Mouse (Mus musculus) stomach, embryonic 14.5 days (tissue): Measurements from ENCODE around the gene Extl2. TPM values are rescaled to one million over a fixed set of nuclear protein-coding genes. Genes with fewer than 3 reads are reported as not detected.

Experiments used
- ATAC-seq: fragments of 200-750 bp; cut with Nextera tagmentation; 2 replicates; pipeline ENCODE4 v1.8.0; 2017; ENCODE audit warnings: low read depth, moderate TSS enrichment; ENCODE audit not compliant: insufficient number of reproducible peaks, insufficient read depth, low FRiP score
- H3K27ac ChIP-seq: fragments of 300-500 bp; sonication (generic); 2 replicates; pipeline ENCODE4 v1.5.1; 2014; ENCODE audit warnings: mild to moderate bottlenecking, low read length, moderate library complexity, mixed read lengths
- H3K27me3 ChIP-seq: fragments of 300-500 bp; sonication (generic); 2 replicates; pipeline ENCODE4 v1.6.1; 2014; ENCODE audit warnings: low read length, control low read depth, mixed read lengths; ENCODE audit not compliant: control insufficient read depth, insufficient read depth
- H3K36me3 ChIP-seq: fragments of 300-500 bp; sonication (generic); 2 replicates; pipeline ENCODE4 v1.6.1; 2014; ENCODE audit warnings: mild to moderate bottlenecking, control low read depth, low read length, moderate library complexity, mixed read lengths; ENCODE audit not compliant: control insufficient read depth, insufficient read depth
- H3K4me1 ChIP-seq: fragments of 300-500 bp; sonication (generic); 2 replicates; pipeline ENCODE4 v1.6.1; 2014; ENCODE audit warnings: low read length, control low read depth, mixed read lengths; ENCODE audit not compliant: control insufficient read depth, insufficient read depth
- H3K4me2 ChIP-seq: fragments of 300-500 bp; sonication (generic); replicated peaks from 2 replicates; pipeline ENCODE4 v1.6.1; 2014; ENCODE audit warnings: low read depth, low read length, control low read depth
- H3K4me3 ChIP-seq: fragments of 300-500 bp; sonication (generic); 2 replicates; pipeline ENCODE4 v1.5.1; 2014; ENCODE audit warnings: low read depth, low read length, control low read depth
- H3K9ac ChIP-seq: fragments of 300-500 bp; sonication (generic); replicated peaks from 2 replicates; pipeline ENCODE4 v1.6.1; 2014; ENCODE audit warnings: low read depth, mild to moderate bottlenecking, control low read depth, low read length, moderate library complexity, mixed read lengths
- H3K9me3 ChIP-seq: fragments of 300-500 bp; sonication (generic); 2 replicates; pipeline ENCODE4 v1.6.1; 2016; ENCODE audit warnings: low read depth, low read length, control low read depth; ENCODE audit not compliant: control insufficient read depth
- WGBS: fragments of 180-500 bp; shearing (Covaris S2); extraction: QIAGEN DNeasy Blood & Tissue Kit; methylation state at CpG from one replicate; pipeline ENCODE4 v1.1.7; 2014; 5-methylcytosine and 5-hydroxymethylcytosine counted together
- microRNA-seq: library from miRNA; unstranded; fragments of <30 nt; microRNA quantifications from one replicate; pipeline ENCODE4, GENCODE M21; 2016
- polyA plus RNA-seq: library from polyadenylated mRNA; unstranded; fragments of >200 nt; fragmentation: Nextera tagmentation; extraction: Ambion mirVana; gene quantifications from 2 replicates; pipeline ENCODE4 v1.2.1, GENCODE M21; 2014

Gene Extl2
- polyA plus RNA-seq, 1 experiment from 2014 or later, result 28.9 TPM

DNA sequence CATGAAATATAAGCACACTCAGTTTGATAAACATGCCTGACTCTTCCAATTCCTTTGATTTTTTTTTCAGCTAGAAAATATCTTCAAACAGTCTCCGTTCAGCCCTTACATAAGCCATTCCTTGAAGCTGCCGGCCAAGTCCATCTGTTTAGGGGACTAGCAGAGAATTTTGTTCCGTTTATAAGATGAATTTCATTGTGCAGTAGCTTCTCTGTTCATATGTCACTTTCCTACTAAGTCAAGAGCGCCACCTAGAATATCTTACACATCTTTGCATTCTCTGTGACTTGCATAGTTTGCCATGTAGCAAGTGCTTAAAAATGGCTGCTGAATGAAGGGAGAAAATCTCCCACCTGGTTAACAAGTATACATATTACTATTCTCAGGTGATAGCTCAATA, 71.2 kb downstream of the Extl2 start:
- 54% methylated on average over 4 of the region's 4 CpGs for WGBS
- H3K27me3 ChIP-seq, result no peaks in the 10 kb centered on the region
- no peak overlapping the region for H3K27ac ChIP-seq
- H3K36me3 ChIP-seq, result no peaks in the 10 kb centered on the region
- no peak for ATAC-seq
- H3K9ac ChIP-seq, result no peak overlapping the region
- H3K4me1 ChIP-seq, result peaks cover 6% of the 10 kb centered on the region; the same call in 1 of the 2 replicates
- H3K4me2 ChIP-seq, result no peak overlapping the region
- no peaks in the 10 kb centered on the region for H3K9me3 ChIP-seq
- no peak overlapping the region for H3K4me3 ChIP-seq

Small RNAs within 50 kb of the gene (microRNA-seq; reads per million reads assigned to microRNA genes)
- not detected for gene Mir669n

Other genes with a start within 250 kb of the Extl2 start
- gene Dph5, start 119.6 kb upstream of the Extl2 start, polyA plus RNA-seq, result 30.3 and 30.8 TPM in 2 replicates
- 36.2 and 37.0 TPM in 2 replicates for gene Slc30a7, start 56 bp upstream of the Extl2 start, polyA plus RNA-seq
- 68.1 and 70.0 TPM in 2 replicates for gene Vcam1, start 122.2 kb downstream of the Extl2 start, polyA plus RNA-seq
- gene Gpr88, start 246.0 kb downstream of the Extl2 start, polyA plus RNA-seq, result 2.1 and 3.7 TPM in 2 replicates